Mouse (Mus musculus): ENCODE results near the gene Ss18l2. TPM values are rescaled to one million over a fixed set of nuclear protein-coding genes. Genes with fewer than 3 reads are reported as not detected.

Gene Ss18l2
- polyA plus RNA-seq, 1 experiment from 2014 or later = 194 TPM

DNA sequence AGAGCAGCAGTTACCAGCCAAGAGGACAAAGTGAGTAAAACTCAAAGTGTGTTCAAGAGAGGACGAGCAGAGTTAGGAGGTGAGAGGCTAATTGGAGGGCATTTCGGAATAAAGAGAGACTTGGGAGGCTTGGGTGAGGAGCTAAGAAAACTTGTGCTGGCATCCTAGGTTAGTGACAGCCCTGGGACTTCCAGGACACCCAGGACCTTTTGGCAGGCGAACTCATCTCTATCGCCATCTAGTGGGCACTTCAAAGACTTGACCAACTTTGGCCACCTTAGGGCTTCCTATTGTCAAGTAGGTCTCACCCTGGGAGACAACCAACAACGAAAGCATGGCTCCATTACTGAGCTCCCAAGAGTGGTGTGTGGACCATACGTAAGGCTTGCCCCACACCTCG, 38.8 kb upstream of the Ss18l2 start:
- peak; percentile 83 for TF ChIP-seq CTCF (IDR thresholded peaks at IDR 0.05; ENCODE audit: low read depth)
- H3K27me3 ChIP-seq (ENCODE audit: insufficient read depth, low read length) = peaks cover 13% of the 10 kb centered on the region
- H3K27ac ChIP-seq = no peak overlapping the region
- H3K9ac ChIP-seq (ENCODE audit: low read depth, low read length) = no peak overlapping the region
- no peak overlapping the region for H3K4me2 ChIP-seq (ENCODE audit: low read length)
- ATAC-seq (replicated peaks; ENCODE audit: low FRiP score, low read depth) (no peak), DNase-seq (ENCODE audit: low spot score) (peak; percentile 83)
- H3K4me3 ChIP-seq (replicated peaks; ENCODE audit: low read depth, low read length) = no peak overlapping the region
- no peaks in the 10 kb centered on the region for H3K36me3 ChIP-seq (ENCODE audit: insufficient read depth, low read length)
- no peaks in the 10 kb centered on the region for H3K9me3 ChIP-seq (replicated peaks; ENCODE audit: low read length)
- H3K4me1 ChIP-seq (replicated peaks; ENCODE audit: insufficient read depth, low read length) = peaks cover 5% of the 10 kb centered on the region
- 33% methylated on average over 7 of the region's 7 CpGs for WGBS

DNA sequence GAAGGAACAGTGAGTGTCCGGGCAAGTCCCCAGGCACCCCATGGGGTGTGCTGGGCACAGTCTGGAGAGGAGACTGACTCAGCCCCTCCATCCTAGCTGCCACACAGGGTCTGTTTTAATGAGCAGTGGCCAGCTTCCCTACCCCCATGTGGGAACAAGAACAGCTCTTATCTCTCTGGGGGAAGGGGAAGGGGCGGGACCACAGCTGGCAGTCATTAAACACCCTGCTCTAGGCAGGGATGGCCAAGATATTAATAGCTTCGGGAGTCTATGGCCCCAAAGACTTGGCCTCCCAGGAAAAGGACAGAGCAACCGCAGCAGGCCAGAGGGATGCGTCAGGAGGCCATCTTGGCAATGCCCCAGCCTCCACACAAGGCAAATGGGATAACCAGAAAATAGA, 37.8 kb upstream of the Ss18l2 start:
- no peaks in the 10 kb centered on the region for H3K9me3 ChIP-seq (replicated peaks; ENCODE audit: low read length)
- H3K27me3 ChIP-seq (ENCODE audit: insufficient read depth, low read length) = peaks cover 13% of the 10 kb centered on the region
- DNase-seq (ENCODE audit: low spot score) (no peak), ATAC-seq (replicated peaks; ENCODE audit: low FRiP score, low read depth) (no peak)
- 51% methylated on average over 5 of the region's 5 CpGs for WGBS
- H3K27ac ChIP-seq = no peak overlapping the region
- H3K4me3 ChIP-seq (replicated peaks; ENCODE audit: low read depth, low read length) = no peak overlapping the region
- H3K4me2 ChIP-seq (ENCODE audit: low read length) = no peak overlapping the region
- no peak overlapping the region for H3K9ac ChIP-seq (ENCODE audit: low read depth, low read length)
- H3K4me1 ChIP-seq (replicated peaks; ENCODE audit: insufficient read depth, low read length) = peaks cover 5% of the 10 kb centered on the region
- no peak for TF ChIP-seq CTCF (IDR thresholded peaks at IDR 0.05; ENCODE audit: low read depth)
- no peaks in the 10 kb centered on the region for H3K36me3 ChIP-seq (ENCODE audit: insufficient read depth, low read length)

DNA sequence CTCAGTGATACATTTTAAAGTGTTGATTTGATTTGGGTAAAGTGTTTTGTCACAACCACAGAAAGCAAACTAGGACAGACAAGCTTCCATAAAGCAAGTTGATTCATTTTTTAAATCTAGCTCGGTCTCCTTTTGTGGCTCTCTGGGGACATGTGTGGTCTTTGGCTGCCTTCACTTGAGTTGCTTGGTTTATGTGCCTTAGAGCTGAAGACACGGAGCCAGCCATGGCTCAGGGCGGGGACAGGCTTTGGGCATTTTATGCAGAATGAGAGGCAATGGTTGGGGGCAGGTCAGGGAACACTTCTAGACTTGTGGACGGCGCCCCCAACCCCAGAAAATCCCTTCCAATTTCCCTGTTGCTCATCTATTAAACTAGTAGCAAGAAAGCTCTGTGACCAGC, 36.4 kb upstream of the Ss18l2 start:
- DNase-seq (ENCODE audit: low spot score) (no peak), ATAC-seq (replicated peaks; ENCODE audit: low FRiP score, low read depth) (no peak)
- Histone ChIP-seq H3K4me2 (ENCODE audit: low read length) (no peak overlapping the region), H3K9ac (ENCODE audit: low read depth, low read length) (no peak overlapping the region), H3K27ac (no peak overlapping the region), H3K36me3 (ENCODE audit: insufficient read depth, low read length) (no peaks in the 10 kb centered on the region), H3K9me3 (replicated peaks; ENCODE audit: low read length) (no peaks in the 10 kb centered on the region), H3K4me3 (replicated peaks; ENCODE audit: low read depth, low read length) (no peak overlapping the region), H3K27me3 (ENCODE audit: insufficient read depth, low read length) (peaks cover 5% of the 10 kb centered on the region), H3K4me1 (replicated peaks; ENCODE audit: insufficient read depth, low read length) (peaks cover 5% of the 10 kb centered on the region)
- WGBS = 76% methylated on average over 5 of the region's 5 CpGs
- no peak for TF ChIP-seq CTCF (IDR thresholded peaks at IDR 0.05; ENCODE audit: low read depth)

DNA sequence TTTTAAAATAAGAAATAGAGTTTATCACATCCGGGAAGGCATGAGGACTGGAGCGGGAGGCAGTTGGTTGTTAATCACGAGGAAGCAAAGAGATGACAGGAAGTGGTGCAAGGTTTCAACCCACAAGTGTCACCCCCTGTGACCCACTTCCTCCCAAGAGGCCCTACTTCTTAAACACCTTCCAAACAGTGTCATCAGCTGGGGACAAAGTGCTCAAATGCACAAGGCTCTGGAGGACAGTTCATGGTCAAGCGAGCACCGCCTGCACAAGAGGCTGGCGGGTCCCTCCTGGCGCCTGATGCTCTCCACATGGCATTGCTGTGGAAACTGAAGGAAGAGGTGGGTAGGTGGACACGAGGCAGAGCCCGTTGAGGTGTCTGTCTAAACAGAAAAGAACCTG, 35.1 kb upstream of the Ss18l2 start:
- Histone ChIP-seq H3K4me3 (replicated peaks; ENCODE audit: low read depth, low read length) (no peak overlapping the region), H3K27me3 (ENCODE audit: insufficient read depth, low read length) (no peaks in the 10 kb centered on the region; the same call in 1 of the 2 replicates), H3K9me3 (replicated peaks; ENCODE audit: low read length) (no peaks in the 10 kb centered on the region), H3K9ac (ENCODE audit: low read depth, low read length) (no peak overlapping the region), H3K4me2 (ENCODE audit: low read length) (no peak overlapping the region), H3K4me1 (replicated peaks; ENCODE audit: insufficient read depth, low read length) (no peaks in the 10 kb centered on the region; the same call in none of the 2 replicates), H3K27ac (no peak overlapping the region), H3K36me3 (ENCODE audit: insufficient read depth, low read length) (no peaks in the 10 kb centered on the region)
- no peak for TF ChIP-seq CTCF (IDR thresholded peaks at IDR 0.05; ENCODE audit: low read depth)
- 57% methylated on average over 9 of the region's 9 CpGs for WGBS
- no peak for ATAC-seq (replicated peaks; ENCODE audit: low FRiP score, low read depth)
- no peak for DNase-seq (ENCODE audit: low spot score)

DNA sequence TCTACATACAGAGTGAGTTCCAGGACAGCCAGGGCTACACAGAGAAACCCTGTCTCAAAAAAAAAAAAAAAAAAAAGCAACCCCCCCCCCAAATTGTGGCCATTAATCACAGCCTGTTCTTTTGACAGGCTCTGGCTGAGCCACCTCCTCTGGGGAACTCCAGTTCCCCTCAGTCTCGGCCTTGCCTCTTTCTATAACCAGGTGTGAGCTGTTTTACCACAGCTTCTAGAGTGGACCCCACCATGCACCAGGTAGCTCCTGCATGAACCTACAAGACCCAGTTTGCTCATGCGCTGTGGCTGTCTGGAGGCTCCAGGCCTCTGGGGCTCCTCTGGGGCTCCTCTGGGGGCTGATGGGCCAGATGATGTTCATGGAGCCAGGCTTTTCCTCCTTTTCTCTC, 34.6 kb upstream of the Ss18l2 start:
- no peak for TF ChIP-seq CTCF (IDR thresholded peaks at IDR 0.05; ENCODE audit: low read depth)
- H3K4me1 ChIP-seq (replicated peaks; ENCODE audit: insufficient read depth, low read length) = no peaks in the 10 kb centered on the region; the same call in 1 of the 2 replicates

DNA sequence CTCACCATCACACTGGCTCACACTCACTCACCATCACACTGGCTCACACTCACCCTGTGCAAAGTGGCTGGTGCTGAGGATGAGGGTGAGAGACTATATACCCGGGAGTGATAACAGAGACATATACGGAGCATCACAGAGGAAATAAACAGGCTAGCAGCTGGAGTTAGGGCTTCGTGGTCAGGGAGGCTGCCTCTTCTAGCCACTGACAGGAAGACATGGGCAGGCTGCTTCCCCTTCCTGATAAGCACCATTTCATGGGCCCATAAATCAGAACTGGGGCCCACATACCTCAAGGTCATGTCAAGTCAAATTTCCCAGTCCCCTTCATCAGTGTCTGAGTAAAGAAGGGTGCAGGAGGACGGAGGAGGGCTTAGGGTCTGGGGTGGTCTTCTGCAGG, 33.1 kb upstream of the Ss18l2 start:
- WGBS = 38% methylated on average over 4 of the region's 4 CpGs
- Histone ChIP-seq H3K27me3 (ENCODE audit: insufficient read depth, low read length) (no peaks in the 10 kb centered on the region), H3K9me3 (replicated peaks; ENCODE audit: low read length) (no peaks in the 10 kb centered on the region), H3K36me3 (ENCODE audit: insufficient read depth, low read length) (no peaks in the 10 kb centered on the region), H3K4me3 (replicated peaks; ENCODE audit: low read depth, low read length) (no peak overlapping the region), H3K9ac (ENCODE audit: low read depth, low read length) (no peak overlapping the region), H3K4me2 (ENCODE audit: low read length) (no peak overlapping the region), H3K4me1 (replicated peaks; ENCODE audit: insufficient read depth, low read length) (no peaks in the 10 kb centered on the region; the same call in 1 of the 2 replicates), H3K27ac (no peak overlapping the region)
- DNase-seq (ENCODE audit: low spot score) = peak; percentile 23
- no peak for ATAC-seq (replicated peaks; ENCODE audit: low FRiP score, low read depth)
- no peak for TF ChIP-seq CTCF (IDR thresholded peaks at IDR 0.05; ENCODE audit: low read depth)

More for the DNA sequence above, 34.6 kb upstream of the Ss18l2 start:
- ATAC-seq (replicated peaks; ENCODE audit: low FRiP score, low read depth) (no peak), DNase-seq (ENCODE audit: low spot score) (no peak)
- Histone ChIP-seq H3K9ac (ENCODE audit: low read depth, low read length) (no peak overlapping the region), H3K27ac (no peak overlapping the region), H3K4me2 (ENCODE audit: low read length) (no peak overlapping the region), H3K4me3 (replicated peaks; ENCODE audit: low read depth, low read length) (no peak overlapping the region), H3K9me3 (replicated peaks; ENCODE audit: low read length) (no peaks in the 10 kb centered on the region), H3K27me3 (ENCODE audit: insufficient read depth, low read length) (no peaks in the 10 kb centered on the region; the same call in 1 of the 2 replicates), H3K36me3 (ENCODE audit: insufficient read depth, low read length) (no peaks in the 10 kb centered on the region)
- 83% methylated on average over 2 of the region's 2 CpGs for WGBS

DNA sequence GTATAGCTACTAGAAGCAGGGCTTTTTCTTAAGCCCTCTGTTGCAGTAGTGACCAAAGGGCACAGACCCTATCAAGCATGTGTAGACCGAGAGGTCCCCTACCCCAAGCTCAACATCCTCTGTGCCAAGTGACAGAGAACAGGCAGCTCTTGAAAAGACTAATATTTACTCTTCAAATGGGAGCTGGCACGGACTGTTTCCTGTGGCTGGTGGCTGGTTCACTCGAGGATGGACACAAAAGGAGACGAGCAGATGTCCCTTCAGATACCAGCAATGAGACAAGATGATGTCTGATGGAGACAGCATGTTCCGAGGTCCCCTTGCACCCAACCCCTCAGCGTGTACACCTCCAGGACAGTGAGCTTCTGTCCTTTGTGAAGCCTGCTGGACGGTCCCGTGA, 32.7 kb upstream of the Ss18l2 start:
- WGBS = 64% methylated on average over 8 of the region's 8 CpGs
- H3K9ac ChIP-seq (ENCODE audit: low read depth, low read length) = no peak overlapping the region
- no peak for DNase-seq (ENCODE audit: low spot score)

More for the DNA sequence above, 32.7 kb upstream of the Ss18l2 start:
- TF ChIP-seq CTCF (IDR thresholded peaks at IDR 0.05; ENCODE audit: low read depth) = no peak
- Histone ChIP-seq H3K36me3 (ENCODE audit: insufficient read depth, low read length) (no peaks in the 10 kb centered on the region), H3K9me3 (replicated peaks; ENCODE audit: low read length) (no peaks in the 10 kb centered on the region), H3K27me3 (ENCODE audit: insufficient read depth, low read length) (no peaks in the 10 kb centered on the region), H3K27ac (no peak overlapping the region), H3K4me1 (replicated peaks; ENCODE audit: insufficient read depth, low read length) (no peaks in the 10 kb centered on the region), H3K4me2 (ENCODE audit: low read length) (no peak overlapping the region), H3K4me3 (replicated peaks; ENCODE audit: low read depth, low read length) (no peak overlapping the region)
- ATAC-seq (replicated peaks; ENCODE audit: low FRiP score, low read depth) = no peak
